Mouse (Mus musculus) MEL (cell line): ENCODE results near the gene Gm14851.
"Not testable (repeated sequence)": the region's sequence is repeated elsewhere in the genome, so short reads cannot be mapped to it uniquely, and the experiment has no call there.

ENCODE experiments used
- CTCF ChIP-seq, 3 experiments: IDR thresholded peaks in 2 of 3; conservative IDR thresholded peaks in 1 of 3; 2 replicates each; pipeline ENCODE4 v1.5.1; 2011 to 2012; ENCODE audit warnings: low read length in 3 of 3, low read depth in 2 of 3, mild to moderate bottlenecking in 2 of 3, improper control_type of control experiment in 1 of 3, inconsistent platforms in 1 of 3, mixed read lengths in 1 of 3, moderate library complexity in 1 of 3; ENCODE audit not compliant: control insufficient read depth in 1 of 3, insufficient read depth in 1 of 3, poor library complexity in 1 of 3, severe bottlenecking in 1 of 3
- ELF1 ChIP-seq: IDR thresholded peaks from 2 replicates; pipeline ENCODE4 v1.6.1; 2014; ENCODE audit warnings: low read depth, mild to moderate bottlenecking, inconsistent platforms, low read length, improper control_type of control experiment, moderate library complexity
- GATA1 ChIP-seq: IDR thresholded peaks from 2 replicates; pipeline ENCODE4 v1.6.1; 2011; ENCODE audit warnings: low read depth, low read length, improper control_type of control experiment
- POLR2A ChIP-seq, 2 experiments: IDR thresholded peaks; 2 replicates each; pipeline ENCODE4 v1.6.1; 2011 to 2012; ENCODE audit warnings: low read length in 2 of 2, mild to moderate bottlenecking in 2 of 2, control low read depth in 1 of 2, improper control_type of control experiment in 1 of 2, low read depth in 1 of 2, moderate library complexity in 1 of 2; ENCODE audit not compliant: control insufficient read depth in 1 of 2, insufficient read depth in 1 of 2, poor library complexity in 1 of 2
- POLR2AphosphoS2 ChIP-seq: IDR thresholded peaks from 2 replicates; pipeline ENCODE4 v1.6.1; 2011; ENCODE audit warnings: low read length, improper control_type of control experiment
- POLR2AphosphoS5 ChIP-seq: IDR thresholded peaks from 2 replicates; pipeline ENCODE4 v1.6.1; 2012; ENCODE audit warnings: low read depth, borderline replicate concordance, mild to moderate bottlenecking, inconsistent platforms, low read length, moderate library complexity, mixed read lengths
- SMC3 ChIP-seq: IDR thresholded peaks from 2 replicates; pipeline ENCODE4 v1.6.1; 2011; ENCODE audit warnings: low read depth, low read length, improper control_type of control experiment
- TCF12 ChIP-seq: IDR thresholded peaks from 2 replicates; pipeline ENCODE4 v1.6.1; 2014; ENCODE audit warnings: low read depth, mild to moderate bottlenecking, inconsistent platforms, low read length, improper control_type of control experiment, moderate library complexity
- ZNF384 ChIP-seq: IDR thresholded peaks from 2 replicates; pipeline ENCODE4 v1.6.1; 2012; ENCODE audit warnings: low read depth, mild to moderate bottlenecking, inconsistent platforms, low read length, improper control_type of control experiment

GRCm38 (mm10) chr8:21134342-21134741, 38.5 kb upstream of the Gm14851 start, which contains the start of gene Defa30:
- not testable (repeated sequence) for TF ChIP-seq CTCF (IDR thresholded peaks at IDR 0.05 in 2 of 3, conservative IDR thresholded peaks at IDR 0.05 in 1 of 3; ENCODE audit: control insufficient read depth in 1 of 3, insufficient read depth in 1 of 3, low read depth in 2 of 3, low read length in 3 of 3, poor library complexity in 1 of 3, severe bottlenecking in 1 of 3); POLR2A (IDR thresholded peaks at IDR 0.05; ENCODE audit: control insufficient read depth in 1 of 2, insufficient read depth in 1 of 2, low read depth in 1 of 2, low read length in 2 of 2, poor library complexity in 1 of 2); ZNF384; GATA1; ELF1; TCF12; POLR2AphosphoS5; POLR2AphosphoS2; SMC3
